Mouse (Mus musculus): ENCODE measurements at regions not wholly inside any gene's neighbourhood (a gene's known extent, or its start where the extent isn't known, plus 50 kb on each side); places are given as distances from the start of the nearest gene placed in this dataset.

GRCm38 (mm10) chrX:11895396-11895795, 264.8 kb downstream of the Bcor start:
- peaks cover 16% of the 10 kb centered on the region; the same call in 1 of the 2 replicates for H3K4me1 ChIP-seq (replicated peaks)
- WGBS = 34% methylated on average over 5 of the region's 5 CpGs

GRCm38 (mm10) chrX:11898280-11898679, 261.9 kb downstream of the Bcor start:
- H3K9ac ChIP-seq = no peak overlapping the region
- H3K36me3 ChIP-seq = no peaks in the 10 kb centered on the region
- ATAC-seq (ENCODE audit: low FRiP score) = 0 out of 2 replicates have a peak, but pooled peaks have one; percentile 11
- no peak overlapping the region for H3K27ac ChIP-seq
- H3K4me2 ChIP-seq = no peak overlapping the region
- peaks cover 30% of the 10 kb centered on the region for H3K27me3 ChIP-seq
- H3K4me3 ChIP-seq = no peak overlapping the region
- peaks cover 16% of the 10 kb centered on the region; the same call in 1 of the 2 replicates for H3K4me1 ChIP-seq (replicated peaks)
- H3K9me3 ChIP-seq = no peaks in the 10 kb centered on the region
- WGBS = 49% methylated on average over 8 of the region's 8 CpGs

More at GRCm38 (mm10) chrX:11895396-11895795, 264.8 kb downstream of the Bcor start:
- Histone ChIP-seq H3K27ac (no peak overlapping the region), H3K27me3 (peaks cover 55% of the 10 kb centered on the region), H3K9me3 (no peaks in the 10 kb centered on the region), H3K4me2 (no peak overlapping the region), H3K4me3 (no peak overlapping the region), H3K9ac (no peak overlapping the region), H3K36me3 (no peaks in the 10 kb centered on the region)
- ATAC-seq (ENCODE audit: low FRiP score) = no peak

- H3K27me3 ChIP-seq = peaks cover 29% of the 10 kb centered on the region
- H3K9ac ChIP-seq = no peak overlapping the region
- H3K36me3 ChIP-seq = no peaks in the 10 kb centered on the region
- H3K4me3 ChIP-seq = no peak overlapping the region
- WGBS = 85% methylated on average over 6 of the region's 6 CpGs
- no peak for ATAC-seq (ENCODE audit: low FRiP score)
- H3K27ac ChIP-seq = no peak overlapping the region
- H3K9me3 ChIP-seq = no peaks in the 10 kb centered on the region
- H3K4me2 ChIP-seq = no peak overlapping the region
- peaks cover 11% of the 10 kb centered on the region; the same call in 1 of the 2 replicates for H3K4me1 ChIP-seq (replicated peaks)
Observed at GRCm38 (mm10) chrX:11899051-11899450, 261.1 kb downstream of the Bcor start.

GRCm38 (mm10) chrX:11899914-11900313, 260.2 kb downstream of the Bcor start:
- Histone ChIP-seq H3K27ac (no peak overlapping the region), H3K9ac (no peak overlapping the region), H3K36me3 (no peaks in the 10 kb centered on the region), H3K4me3 (no peak overlapping the region), H3K4me1 (replicated peaks) (peaks cover 7% of the 10 kb centered on the region; the same call in 1 of the 2 replicates), H3K9me3 (no peaks in the 10 kb centered on the region), H3K27me3 (peaks cover 33% of the 10 kb centered on the region), H3K4me2 (no peak overlapping the region)
- 39% methylated on average over 3 of the region's 3 CpGs for WGBS
- no peak for ATAC-seq (ENCODE audit: low FRiP score)

GRCm38 (mm10) chrX:11901791-11902190, 258.4 kb downstream of the Bcor start:
- H3K27me3 ChIP-seq = peaks cover 26% of the 10 kb centered on the region; the same call in 1 of the 2 replicates
- no peaks in the 10 kb centered on the region for H3K9me3 ChIP-seq
- no peak overlapping the region for H3K9ac ChIP-seq
- no peak overlapping the region for H3K4me2 ChIP-seq
- ATAC-seq (ENCODE audit: low FRiP score) = no peak
- H3K4me1 ChIP-seq (replicated peaks) = peaks cover 7% of the 10 kb centered on the region; the same call in 1 of the 2 replicates
- 77% methylated on average over 5 of the region's 5 CpGs for WGBS
- H3K27ac ChIP-seq = no peak overlapping the region
- H3K36me3 ChIP-seq = no peaks in the 10 kb centered on the region
- H3K4me3 ChIP-seq = no peak overlapping the region

DNA sequence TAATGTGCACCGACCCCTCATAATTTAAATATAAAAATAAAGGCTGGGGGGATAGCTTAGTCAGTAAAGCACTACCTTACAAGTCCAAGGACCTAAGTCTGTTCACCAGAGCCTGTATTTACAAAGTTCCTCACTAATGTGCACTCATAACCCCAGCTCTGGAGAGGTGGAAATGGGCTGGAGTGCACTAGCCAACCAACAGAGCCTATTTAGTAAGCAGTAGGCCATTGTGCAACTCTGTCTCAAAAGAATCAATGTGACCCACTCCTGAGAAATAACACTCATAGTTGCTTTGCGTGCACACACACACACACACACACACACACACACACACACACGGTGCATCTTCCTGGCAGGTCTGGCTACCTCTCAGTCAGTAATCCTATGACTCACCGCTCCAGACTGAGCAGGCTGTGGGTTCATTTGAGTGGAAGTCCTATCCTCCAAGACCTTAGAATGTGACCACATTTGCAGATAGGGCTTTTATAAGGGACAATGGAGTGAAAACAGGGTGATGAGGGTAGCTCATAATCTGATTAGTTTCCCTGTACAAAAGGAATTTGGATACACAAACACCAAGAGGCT, 256.9 kb downstream of the Bcor start:
- no peak overlapping the region for H3K27ac ChIP-seq
- no peak for ATAC-seq (ENCODE audit: low FRiP score)
- 97% methylated on average over 4 of the region's 4 CpGs for WGBS
- no peak overlapping the region for H3K4me3 ChIP-seq
- no peaks in the 10 kb centered on the region for H3K9me3 ChIP-seq
- H3K4me2 ChIP-seq = no peak overlapping the region
- H3K36me3 ChIP-seq = no peaks in the 10 kb centered on the region
- H3K4me1 ChIP-seq (replicated peaks) = peaks cover 7% of the 10 kb centered on the region; the same call in 1 of the 2 replicates
- peaks cover 25% of the 10 kb centered on the region; the same call in 1 of the 2 replicates for H3K27me3 ChIP-seq
- no peak overlapping the region for H3K9ac ChIP-seq

- no peak for ATAC-seq (ENCODE audit: low FRiP score)
- H3K36me3 ChIP-seq = no peaks in the 10 kb centered on the region
- H3K27ac ChIP-seq = no peak overlapping the region
- no peaks in the 10 kb centered on the region for H3K9me3 ChIP-seq
- WGBS = 69% methylated on average over 5 of the region's 5 CpGs
- H3K4me3 ChIP-seq = no peak overlapping the region
- H3K27me3 ChIP-seq = peaks cover 19% of the 10 kb centered on the region; the same call in 1 of the 2 replicates
- H3K4me2 ChIP-seq = no peak overlapping the region
- no peaks in the 10 kb centered on the region for H3K4me1 ChIP-seq (replicated peaks)
- no peak overlapping the region for H3K9ac ChIP-seq
Observed at GRCm38 (mm10) chrX:11905231-11905630, 254.9 kb downstream of the Bcor start.

GRCm38 (mm10) chrX:11907167-11907566, 253.0 kb downstream of the Bcor start:
- no peak for ATAC-seq (ENCODE audit: low FRiP score)
- H3K9me3 ChIP-seq = no peaks in the 10 kb centered on the region
- no peak overlapping the region for H3K4me2 ChIP-seq
- no peak overlapping the region for H3K27ac ChIP-seq
- H3K9ac ChIP-seq = no peak overlapping the region
- no peaks in the 10 kb centered on the region for H3K4me1 ChIP-seq (replicated peaks)
- no peaks in the 10 kb centered on the region for H3K36me3 ChIP-seq
- H3K27me3 ChIP-seq = peaks cover 15% of the 10 kb centered on the region; the same call in 1 of the 2 replicates
- WGBS = 58% methylated on average over 6 of the region's 6 CpGs
- no peak overlapping the region for H3K4me3 ChIP-seq

GRCm38 (mm10) chrX:11915984-11916383, 244.2 kb downstream of the Bcor start:
- H3K27me3 ChIP-seq = peaks cover 23% of the 10 kb centered on the region; the same call in 1 of the 2 replicates
- no peak overlapping the region for H3K4me2 ChIP-seq
- no peaks in the 10 kb centered on the region for H3K9me3 ChIP-seq
- no peak overlapping the region for H3K4me3 ChIP-seq
- H3K36me3 ChIP-seq = no peaks in the 10 kb centered on the region
- peak overlapping the region; percentile 44; the same call in 1 of the 2 replicates for H3K27ac ChIP-seq
- ATAC-seq (ENCODE audit: low FRiP score) = no peak
- H3K4me1 ChIP-seq (replicated peaks) = no peaks in the 10 kb centered on the region
- WGBS = 47% methylated on average over 10 of the region's 10 CpGs
- H3K9ac ChIP-seq = no peak overlapping the region

GRCm38 (mm10) chrX:11920231-11920630, 239.9 kb downstream of the Bcor start:
- H3K36me3 ChIP-seq = no peaks in the 10 kb centered on the region
- ATAC-seq (ENCODE audit: low FRiP score) = no peak
- no peaks in the 10 kb centered on the region for H3K4me1 ChIP-seq (replicated peaks)
- H3K4me3 ChIP-seq = no peak overlapping the region
- no peak overlapping the region for H3K9ac ChIP-seq
- H3K9me3 ChIP-seq = no peaks in the 10 kb centered on the region
- no peak overlapping the region for H3K4me2 ChIP-seq
- peaks cover 41% of the 10 kb centered on the region; the same call in 1 of the 2 replicates for H3K27me3 ChIP-seq
- WGBS = 77% methylated on average over 2 of the region's 2 CpGs
- H3K27ac ChIP-seq = no peak overlapping the region

DNA sequence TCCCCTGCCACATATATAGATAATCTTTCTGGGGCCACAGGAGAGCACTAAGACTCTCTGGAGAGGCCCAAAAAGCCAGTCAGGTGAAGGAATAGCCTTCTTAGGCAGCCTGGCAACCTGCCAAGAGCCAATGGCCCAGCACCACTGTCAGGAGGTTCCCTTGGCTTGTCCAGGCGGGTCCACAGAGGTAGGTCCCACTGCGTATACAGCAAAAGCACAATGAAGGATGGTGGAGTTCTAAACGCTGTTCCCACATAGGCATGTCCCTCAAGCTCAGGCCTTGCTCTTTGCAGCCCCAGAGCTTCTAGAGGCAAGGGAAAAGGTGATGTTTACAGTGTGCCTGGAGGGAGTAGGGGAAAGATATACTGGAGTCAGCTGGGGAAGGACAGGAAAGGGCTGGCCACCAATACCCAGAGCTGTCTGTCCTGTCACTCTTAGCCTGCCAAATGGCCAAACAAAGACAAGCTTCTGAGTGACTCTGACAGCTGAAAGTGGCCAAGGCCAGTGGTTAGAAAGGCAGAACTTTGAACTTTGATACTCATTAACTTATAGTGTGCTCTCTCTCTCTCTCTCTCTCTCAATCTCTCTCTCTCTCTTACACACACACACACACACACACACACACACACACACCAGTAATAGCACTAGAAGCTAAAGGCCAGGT, 235.4 kb downstream of the Bcor start:
- Histone ChIP-seq H3K27me3 (peaks cover 42% of the 10 kb centered on the region; the same call in 1 of the 2 replicates), H3K4me2 (no peak overlapping the region), H3K27ac (no peak overlapping the region), H3K36me3 (no peaks in the 10 kb centered on the region), H3K9ac (no peak overlapping the region), H3K4me3 (no peak overlapping the region), H3K9me3 (no peaks in the 10 kb centered on the region), H3K4me1 (replicated peaks) (0 out of 2 replicates have a peak, but pooled peaks cover 7% of the 10 kb centered on the region)
- ATAC-seq (ENCODE audit: low FRiP score) = no peak
- 81% methylated on average over 3 of the region's 3 CpGs for WGBS

DNA sequence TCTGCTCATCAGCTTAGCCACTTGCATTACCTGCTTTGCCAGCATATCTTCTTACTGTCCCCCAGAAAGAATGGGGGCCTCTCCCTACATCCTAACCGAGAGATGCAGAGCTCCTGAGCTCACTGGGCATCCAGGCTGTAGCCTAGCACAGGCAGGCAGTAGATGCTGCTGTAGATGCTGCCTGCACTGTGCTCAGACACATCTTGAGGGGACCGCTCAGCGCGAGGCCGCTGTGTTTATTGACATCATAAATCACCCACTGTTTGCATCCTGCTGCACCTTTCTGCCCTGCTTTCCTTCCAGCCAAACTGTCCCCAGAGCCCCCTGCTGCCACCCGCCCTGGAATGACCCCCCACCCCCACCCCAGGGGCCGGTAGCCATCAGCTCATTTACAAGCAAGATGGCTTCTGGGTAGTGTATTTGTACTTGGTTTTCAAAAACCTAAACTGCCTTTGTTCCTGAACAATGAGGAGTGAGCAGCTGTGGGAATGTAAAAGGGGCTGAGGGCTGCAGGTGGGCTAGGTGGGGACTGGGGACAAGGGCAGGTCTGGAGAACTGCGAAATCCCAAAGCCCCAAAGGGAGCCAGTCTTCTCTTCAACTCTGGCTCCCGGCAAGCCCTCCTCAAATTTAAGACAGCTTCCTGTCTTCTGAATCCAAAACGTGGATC, 233.2 kb downstream of the Bcor start:
- no peak overlapping the region for H3K4me3 ChIP-seq
- no peaks in the 10 kb centered on the region for H3K9me3 ChIP-seq
- H3K36me3 ChIP-seq = no peaks in the 10 kb centered on the region
- no peak; the same call in 1 of the 2 replicates for ATAC-seq (ENCODE audit: low FRiP score)
- 0 out of 2 replicates have a peak, but pooled peaks cover 7% of the 10 kb centered on the region for H3K4me1 ChIP-seq (replicated peaks)
- H3K4me2 ChIP-seq = no peak overlapping the region
- no peak overlapping the region for H3K27ac ChIP-seq
- no peak overlapping the region for H3K9ac ChIP-seq
- WGBS = 19% methylated on average over 10 of the region's 10 CpGs
- H3K27me3 ChIP-seq = peaks cover 50% of the 10 kb centered on the region; the same call in 1 of the 2 replicates
